Mouse (Mus musculus): ENCODE measurements around the gene Pacs2. TPM values are rescaled to one million over a fixed set of nuclear protein-coding genes. Genes with fewer than 3 reads are reported as not detected.

The Pacs2 gene
- polyA plus RNA-seq, 1 experiment from 2014 or later = 5.1 TPM

DNA sequence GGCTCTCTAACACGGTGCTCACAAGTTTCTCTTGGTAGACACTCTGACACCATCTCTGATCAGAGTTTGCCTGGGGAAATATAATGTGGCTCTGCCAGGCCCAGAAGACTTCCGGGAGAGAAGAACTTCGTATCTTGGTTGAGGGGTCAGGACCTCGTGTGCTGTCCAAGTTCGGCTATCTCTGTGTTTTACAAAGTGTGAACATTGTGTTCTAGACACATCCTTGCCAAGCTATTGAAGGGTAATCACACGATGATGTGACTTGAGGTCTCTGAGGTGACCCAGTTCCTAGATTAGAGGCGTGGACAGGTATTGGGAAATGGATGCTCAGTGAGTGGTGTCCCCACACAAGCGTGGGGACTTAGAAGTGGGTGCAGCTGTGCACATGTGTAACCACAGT, 41.8 kb downstream of the Pacs2 start:
- Histone ChIP-seq H3K36me3 (ENCODE audit: control insufficient read depth, insufficient read depth) (peaks cover 80% of the 10 kb centered on the region), H3K9me3 (ENCODE audit: control insufficient read depth) (no peaks in the 10 kb centered on the region), H3K27ac (ENCODE audit: low read depth, low read length) (no peak overlapping the region), H3K4me3 (ENCODE audit: low read depth, low read length) (no peak overlapping the region), H3K9ac (ENCODE audit: low read depth, low read length) (no peak overlapping the region), H3K4me2 (replicated peaks; ENCODE audit: low read depth) (no peak overlapping the region), H3K27me3 (replicated peaks; ENCODE audit: control insufficient read depth, insufficient read depth, low read length) (no peaks in the 10 kb centered on the region), H3K4me1 (replicated peaks; ENCODE audit: control insufficient read depth, insufficient read depth, low read length) (no peaks in the 10 kb centered on the region)
- ATAC-seq = no peak
- WGBS = 90% methylated on average over 8 of the region's 8 CpGs
- TF ChIP-seq CTCF (IDR thresholded peaks at IDR 0.05; ENCODE audit: low read depth) = no peak

GRCm38 (mm10) chr12:113060178-113060577, 45.9 kb downstream of the Pacs2 start:
- H3K4me3 ChIP-seq (ENCODE audit: low read depth, low read length) = no peak overlapping the region
- no peaks in the 10 kb centered on the region for H3K9me3 ChIP-seq (ENCODE audit: control insufficient read depth)
- 84% methylated on average over 5 of the region's 5 CpGs for WGBS
- peaks cover 82% of the 10 kb centered on the region for H3K36me3 ChIP-seq (ENCODE audit: control insufficient read depth, insufficient read depth)
- no peak overlapping the region for H3K27ac ChIP-seq (ENCODE audit: low read depth, low read length)
- H3K4me2 ChIP-seq (replicated peaks; ENCODE audit: low read depth) = no peak overlapping the region
- no peak overlapping the region for H3K9ac ChIP-seq (ENCODE audit: low read depth, low read length)
- TF ChIP-seq CTCF (IDR thresholded peaks at IDR 0.05; ENCODE audit: low read depth) = no peak
- no peaks in the 10 kb centered on the region for H3K4me1 ChIP-seq (replicated peaks; ENCODE audit: control insufficient read depth, insufficient read depth, low read length)
- H3K27me3 ChIP-seq (replicated peaks; ENCODE audit: control insufficient read depth, insufficient read depth, low read length) = no peaks in the 10 kb centered on the region
- ATAC-seq = no peak

DNA sequence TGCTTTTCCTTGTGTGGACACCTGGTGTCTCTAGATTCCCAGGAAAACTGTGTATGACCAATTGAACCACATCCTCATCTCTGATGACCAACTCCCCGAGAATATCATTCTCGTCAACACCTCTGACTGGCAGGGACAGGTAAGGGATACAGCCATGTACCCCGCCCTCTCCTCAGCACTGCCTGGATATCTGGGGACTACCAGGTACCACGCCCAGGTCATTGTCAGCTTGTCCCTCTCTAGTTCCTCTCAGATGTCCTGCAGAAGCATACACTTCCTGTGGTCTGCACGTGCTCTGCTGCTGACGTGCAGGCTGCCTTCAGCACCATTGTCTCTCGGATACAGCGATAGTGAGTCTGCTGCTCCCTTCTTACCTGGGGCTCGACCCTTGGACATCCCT, 47.3 kb downstream of the Pacs2 start:
- TF ChIP-seq CTCF (IDR thresholded peaks at IDR 0.05; ENCODE audit: low read depth) = no peak
- Histone ChIP-seq H3K27ac (ENCODE audit: low read depth, low read length) (no peak overlapping the region), H3K9ac (ENCODE audit: low read depth, low read length) (no peak overlapping the region), H3K4me3 (ENCODE audit: low read depth, low read length) (no peak overlapping the region), H3K36me3 (ENCODE audit: control insufficient read depth, insufficient read depth) (peaks cover 83% of the 10 kb centered on the region), H3K9me3 (ENCODE audit: control insufficient read depth) (no peaks in the 10 kb centered on the region), H3K27me3 (replicated peaks; ENCODE audit: control insufficient read depth, insufficient read depth, low read length) (no peaks in the 10 kb centered on the region), H3K4me1 (replicated peaks; ENCODE audit: control insufficient read depth, insufficient read depth, low read length) (no peaks in the 10 kb centered on the region), H3K4me2 (replicated peaks; ENCODE audit: low read depth) (no peak overlapping the region)
- ATAC-seq = no peak
- WGBS = 79% methylated on average over 9 of the region's 9 CpGs

GRCm38 (mm10) chr12:113062201-113062600, 47.9 kb downstream of the Pacs2 start:
- no peak overlapping the region for H3K9ac ChIP-seq (ENCODE audit: low read depth, low read length)
- no peaks in the 10 kb centered on the region for H3K9me3 ChIP-seq (ENCODE audit: control insufficient read depth)
- no peaks in the 10 kb centered on the region for H3K4me1 ChIP-seq (replicated peaks; ENCODE audit: control insufficient read depth, insufficient read depth, low read length)
- no peak for ATAC-seq
- H3K4me2 ChIP-seq (replicated peaks; ENCODE audit: low read depth) = no peak overlapping the region
- H3K27ac ChIP-seq (ENCODE audit: low read depth, low read length) = no peak overlapping the region
- H3K4me3 ChIP-seq (ENCODE audit: low read depth, low read length) = no peak overlapping the region
- no peaks in the 10 kb centered on the region for H3K27me3 ChIP-seq (replicated peaks; ENCODE audit: control insufficient read depth, insufficient read depth, low read length)
- no peak for TF ChIP-seq CTCF (IDR thresholded peaks at IDR 0.05; ENCODE audit: low read depth)
- H3K36me3 ChIP-seq (ENCODE audit: control insufficient read depth, insufficient read depth) = peaks cover 82% of the 10 kb centered on the region
- WGBS = 89% methylated on average over 10 of the region's 10 CpGs

GRCm38 (mm10) chr12:113063700-113064099, 49.4 kb downstream of the Pacs2 start:
- no peak overlapping the region for H3K9ac ChIP-seq (ENCODE audit: low read depth, low read length)
- H3K27me3 ChIP-seq (replicated peaks; ENCODE audit: control insufficient read depth, insufficient read depth, low read length) = no peaks in the 10 kb centered on the region
- H3K4me1 ChIP-seq (replicated peaks; ENCODE audit: control insufficient read depth, insufficient read depth, low read length) = no peaks in the 10 kb centered on the region
- ATAC-seq = no peak
- no peak overlapping the region for H3K4me2 ChIP-seq (replicated peaks; ENCODE audit: low read depth)
- 91% methylated on average over 7 of the region's 7 CpGs for WGBS
- no peak overlapping the region for H3K4me3 ChIP-seq (ENCODE audit: low read depth, low read length)
- H3K9me3 ChIP-seq (ENCODE audit: control insufficient read depth) = no peaks in the 10 kb centered on the region
- H3K36me3 ChIP-seq (ENCODE audit: control insufficient read depth, insufficient read depth) = peaks cover 80% of the 10 kb centered on the region
- no peak overlapping the region for H3K27ac ChIP-seq (ENCODE audit: low read depth, low read length)
- no peak for TF ChIP-seq CTCF (IDR thresholded peaks at IDR 0.05; ENCODE audit: low read depth)

- H3K27me3 ChIP-seq (replicated peaks; ENCODE audit: control insufficient read depth, insufficient read depth, low read length) = no peaks in the 10 kb centered on the region
- H3K4me2 ChIP-seq (replicated peaks; ENCODE audit: low read depth) = no peak overlapping the region
- H3K36me3 ChIP-seq (ENCODE audit: control insufficient read depth, insufficient read depth) = peaks cover 68% of the 10 kb centered on the region
- H3K27ac ChIP-seq (ENCODE audit: low read depth, low read length) = no peak overlapping the region
- H3K9ac ChIP-seq (ENCODE audit: low read depth, low read length) = no peak overlapping the region
- no peaks in the 10 kb centered on the region for H3K9me3 ChIP-seq (ENCODE audit: control insufficient read depth)
- H3K4me3 ChIP-seq (ENCODE audit: low read depth, low read length) = no peak overlapping the region
- no peak for ATAC-seq
- no peak for TF ChIP-seq CTCF (IDR thresholded peaks at IDR 0.05; ENCODE audit: low read depth)
- 90% methylated on average over 7 of the region's 7 CpGs for WGBS
- no peaks in the 10 kb centered on the region for H3K4me1 ChIP-seq (replicated peaks; ENCODE audit: control insufficient read depth, insufficient read depth, low read length)
These were observed 53.7 kb downstream of the Pacs2 start for GRCm38 (mm10) chr12:113068002-113068401.

DNA sequence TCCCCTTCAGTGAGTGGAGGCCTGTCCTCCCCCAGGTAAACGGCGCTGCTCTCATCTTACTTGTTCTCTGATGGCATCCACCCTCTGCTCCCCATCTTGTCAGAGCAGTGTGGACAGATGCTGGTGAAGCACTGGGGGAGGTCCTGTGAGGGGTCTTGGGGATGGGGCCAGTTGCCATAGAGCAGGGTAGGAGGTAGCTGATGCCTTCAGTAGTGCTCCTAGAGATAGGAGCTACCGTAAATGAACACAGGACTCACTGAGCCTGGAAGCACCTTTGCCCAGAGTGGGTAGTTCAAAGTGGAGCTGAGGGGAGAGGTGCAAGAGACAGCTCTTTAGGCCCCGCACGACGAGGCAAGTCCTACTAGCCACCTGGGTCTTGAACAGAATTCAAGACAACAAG, 55.1 kb downstream of the Pacs2 start:
- TF ChIP-seq CTCF (IDR thresholded peaks at IDR 0.05; ENCODE audit: low read depth) = no peak
- ATAC-seq = no peak
- WGBS = 94% methylated on average over 6 of the region's 6 CpGs
- no peaks in the 10 kb centered on the region for H3K27me3 ChIP-seq (replicated peaks; ENCODE audit: control insufficient read depth, insufficient read depth, low read length)
- no peak overlapping the region for H3K27ac ChIP-seq (ENCODE audit: low read depth, low read length)
- H3K9me3 ChIP-seq (ENCODE audit: control insufficient read depth) = no peaks in the 10 kb centered on the region
- no peak overlapping the region for H3K4me3 ChIP-seq (ENCODE audit: low read depth, low read length)
- H3K4me2 ChIP-seq (replicated peaks; ENCODE audit: low read depth) = no peak overlapping the region
- peaks cover 58% of the 10 kb centered on the region for H3K36me3 ChIP-seq (ENCODE audit: control insufficient read depth, insufficient read depth)
- no peak overlapping the region for H3K9ac ChIP-seq (ENCODE audit: low read depth, low read length)
- no peaks in the 10 kb centered on the region; the same call in 1 of the 2 replicates for H3K4me1 ChIP-seq (replicated peaks; ENCODE audit: control insufficient read depth, insufficient read depth, low read length)

Data from intestine, postnatal 0 days (tissue).